Mouse (Mus musculus): ENCODE measurements around the gene Tmem131. TPM values are rescaled to one million over a fixed set of nuclear protein-coding genes. Genes with fewer than 3 reads are reported as not detected.
"Not testable (repeated sequence)": the region's sequence is repeated elsewhere in the genome, so short reads cannot be mapped to it uniquely, and the experiment has no call there.

The Tmem131 gene
- polyA plus RNA-seq, 1 experiment from 2014 or later = 11.2 TPM

DNA sequence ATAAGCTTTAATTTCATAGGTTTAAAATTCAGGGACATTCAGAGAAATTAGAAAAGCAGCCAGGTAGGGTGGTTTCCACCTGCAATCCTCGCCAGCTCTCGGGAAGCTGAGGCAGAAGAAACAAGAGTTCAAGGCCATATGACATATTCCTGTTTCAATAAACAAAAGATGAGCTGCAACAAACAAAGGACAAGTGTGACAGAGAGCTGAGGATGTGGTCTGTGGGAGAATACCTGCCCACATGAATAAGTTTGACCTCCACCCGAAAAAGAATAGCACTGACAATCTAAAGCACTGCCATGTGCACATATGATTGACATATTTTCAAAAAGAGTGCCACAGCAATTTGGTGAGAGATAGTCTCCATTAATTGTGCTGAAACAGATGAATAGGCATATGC is 31.9 kb downstream of the Tmem131 start:
- Histone ChIP-seq H3K27ac (replicated peaks) (no peak overlapping the region), H3K4me3 (replicated peaks) (no peak overlapping the region), H3K4me2 (no peak overlapping the region), H3K9me3 (replicated peaks) (no peaks in the 10 kb centered on the region), H3K36me3 (no peaks in the 10 kb centered on the region), H3K27me3 (replicated peaks) (no peaks in the 10 kb centered on the region), H3K4me1 (no peaks in the 10 kb centered on the region; the same call in 1 of the 2 replicates), H3K9ac (replicated peaks) (no peak overlapping the region)
- 86% methylated on average over 3 of the region's 3 CpGs for WGBS
- no peak for ATAC-seq (ENCODE audit: low FRiP score)

GRCm38 (mm10) chr1:36910397-36910796 is 33.1 kb downstream of the Tmem131 start:
- H3K27ac ChIP-seq (replicated peaks) = no peak overlapping the region
- no peak for ATAC-seq (ENCODE audit: low FRiP score)
- H3K4me2 ChIP-seq = no peak overlapping the region
- no peaks in the 10 kb centered on the region for H3K36me3 ChIP-seq
- H3K9ac ChIP-seq (replicated peaks) = no peak overlapping the region
- no peaks in the 10 kb centered on the region for H3K9me3 ChIP-seq (replicated peaks)
- H3K4me1 ChIP-seq = peaks cover 1% of the 10 kb centered on the region; the same call in 1 of the 2 replicates
- 93% methylated on average over 5 of the region's 5 CpGs for WGBS
- H3K27me3 ChIP-seq (replicated peaks) = no peaks in the 10 kb centered on the region
- no peak overlapping the region for H3K4me3 ChIP-seq (replicated peaks)

DNA sequence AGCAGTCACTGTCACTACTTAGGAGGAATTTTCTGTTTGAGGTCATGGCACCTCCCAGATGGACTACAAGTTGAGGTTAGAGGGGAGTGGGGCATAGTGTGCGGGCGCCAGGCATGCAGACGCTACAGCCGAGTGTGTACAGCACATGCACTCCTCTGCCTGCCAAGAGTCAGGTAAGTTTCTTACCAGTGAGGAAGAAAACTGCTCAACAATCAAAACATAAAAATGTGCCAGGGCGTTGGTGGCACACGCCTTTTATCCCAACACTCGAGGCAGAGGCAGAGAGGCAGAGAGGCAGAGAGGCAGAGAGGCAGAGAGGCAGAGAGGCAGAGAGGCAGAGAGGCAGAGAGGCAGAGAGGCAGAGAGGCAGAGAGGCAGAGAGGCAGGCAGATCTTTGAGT is 33.5 kb downstream of the Tmem131 start:
- WGBS = 90% methylated on average over 7 of the region's 7 CpGs
- H3K36me3 ChIP-seq; H3K4me1 ChIP-seq; ATAC-seq (ENCODE audit: low FRiP score); H3K27me3 ChIP-seq (replicated peaks); H3K4me3 ChIP-seq (replicated peaks); H3K9ac ChIP-seq (replicated peaks); H3K4me2 ChIP-seq; H3K9me3 ChIP-seq (replicated peaks); H3K27ac ChIP-seq (replicated peaks): not testable (repeated sequence)

- H3K27ac ChIP-seq (replicated peaks) = no peak overlapping the region
Observed at GRCm38 (mm10) chr1:36905216-36905615, 38.2 kb downstream of the Tmem131 start.

DNA sequence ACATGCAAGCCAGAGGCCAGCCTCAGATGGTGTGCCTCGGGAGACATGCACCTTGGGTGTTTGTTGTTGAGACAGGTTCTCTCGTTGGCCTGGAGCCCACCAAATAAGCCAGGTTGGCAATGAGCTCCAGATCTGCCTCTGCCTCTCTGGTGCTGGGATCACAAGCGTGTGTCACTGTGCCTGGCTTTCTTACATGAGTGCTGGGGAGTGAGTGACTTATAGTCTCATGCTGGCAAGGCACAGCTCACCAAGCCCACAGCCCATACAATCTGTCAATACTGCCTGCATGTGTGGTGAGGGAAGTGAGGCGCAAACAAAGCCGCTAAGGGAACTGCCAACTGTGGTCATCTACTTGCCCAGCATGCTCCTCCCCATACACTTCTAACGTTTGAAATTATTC is 39.0 kb downstream of the Tmem131 start:
- Histone ChIP-seq H3K27me3 (replicated peaks) (no peaks in the 10 kb centered on the region), H3K4me3 (replicated peaks) (no peak overlapping the region), H3K9me3 (replicated peaks) (no peaks in the 10 kb centered on the region), H3K9ac (replicated peaks) (no peak overlapping the region), H3K4me2 (no peak overlapping the region), H3K36me3 (no peaks in the 10 kb centered on the region), H3K4me1 (peaks cover 16% of the 10 kb centered on the region; the same call in 1 of the 2 replicates), H3K27ac (replicated peaks) (no peak overlapping the region)
- 63% methylated on average over 6 of the region's 6 CpGs for WGBS
- ATAC-seq (ENCODE audit: low FRiP score) = no peak

More at GRCm38 (mm10) chr1:36905216-36905615, 38.2 kb downstream of the Tmem131 start:
- H3K9ac ChIP-seq (replicated peaks) = no peak overlapping the region
- no peak overlapping the region for H3K4me2 ChIP-seq
- H3K4me1 ChIP-seq = peaks cover 16% of the 10 kb centered on the region; the same call in 1 of the 2 replicates
- H3K9me3 ChIP-seq (replicated peaks) = no peaks in the 10 kb centered on the region
- H3K4me3 ChIP-seq (replicated peaks) = no peak overlapping the region
- H3K36me3 ChIP-seq = no peaks in the 10 kb centered on the region
- WGBS = 89% methylated on average over 3 of the region's 3 CpGs
- H3K27me3 ChIP-seq (replicated peaks) = no peaks in the 10 kb centered on the region
- ATAC-seq (ENCODE audit: low FRiP score) = no peak

GRCm38 (mm10) chr1:36904084-36904451 is 39.4 kb downstream of the Tmem131 start:
- no peaks in the 10 kb centered on the region for H3K9me3 ChIP-seq (replicated peaks)
- H3K36me3 ChIP-seq = no peaks in the 10 kb centered on the region
- H3K4me1 ChIP-seq = peaks cover 16% of the 10 kb centered on the region; the same call in 1 of the 2 replicates
- no peak overlapping the region for H3K4me3 ChIP-seq (replicated peaks)
- 82% methylated on average over 3 of the region's 3 CpGs for WGBS
- no peak overlapping the region for H3K9ac ChIP-seq (replicated peaks)
- H3K27me3 ChIP-seq (replicated peaks) = no peaks in the 10 kb centered on the region
- H3K27ac ChIP-seq (replicated peaks) = no peak overlapping the region
- no peak overlapping the region for H3K4me2 ChIP-seq
- ATAC-seq (ENCODE audit: low FRiP score) = no peak

- H3K9me3 ChIP-seq (replicated peaks) = no peaks in the 10 kb centered on the region
- no peak overlapping the region for H3K4me3 ChIP-seq (replicated peaks)
- no peak overlapping the region for H3K4me2 ChIP-seq
- ATAC-seq (ENCODE audit: low FRiP score) = no peak; the same call in 1 of the 2 replicates
- H3K9ac ChIP-seq (replicated peaks) = no peak overlapping the region
- 93% methylated on average over 15 of the region's 15 CpGs for WGBS
- no peaks in the 10 kb centered on the region for H3K27me3 ChIP-seq (replicated peaks)
- no peaks in the 10 kb centered on the region for H3K36me3 ChIP-seq
- peaks cover 16% of the 10 kb centered on the region; the same call in 1 of the 2 replicates for H3K4me1 ChIP-seq
- no peak overlapping the region for H3K27ac ChIP-seq (replicated peaks)
Observed at GRCm38 (mm10) chr1:36903376-36904083, 39.9 kb downstream of the Tmem131 start.

DNA sequence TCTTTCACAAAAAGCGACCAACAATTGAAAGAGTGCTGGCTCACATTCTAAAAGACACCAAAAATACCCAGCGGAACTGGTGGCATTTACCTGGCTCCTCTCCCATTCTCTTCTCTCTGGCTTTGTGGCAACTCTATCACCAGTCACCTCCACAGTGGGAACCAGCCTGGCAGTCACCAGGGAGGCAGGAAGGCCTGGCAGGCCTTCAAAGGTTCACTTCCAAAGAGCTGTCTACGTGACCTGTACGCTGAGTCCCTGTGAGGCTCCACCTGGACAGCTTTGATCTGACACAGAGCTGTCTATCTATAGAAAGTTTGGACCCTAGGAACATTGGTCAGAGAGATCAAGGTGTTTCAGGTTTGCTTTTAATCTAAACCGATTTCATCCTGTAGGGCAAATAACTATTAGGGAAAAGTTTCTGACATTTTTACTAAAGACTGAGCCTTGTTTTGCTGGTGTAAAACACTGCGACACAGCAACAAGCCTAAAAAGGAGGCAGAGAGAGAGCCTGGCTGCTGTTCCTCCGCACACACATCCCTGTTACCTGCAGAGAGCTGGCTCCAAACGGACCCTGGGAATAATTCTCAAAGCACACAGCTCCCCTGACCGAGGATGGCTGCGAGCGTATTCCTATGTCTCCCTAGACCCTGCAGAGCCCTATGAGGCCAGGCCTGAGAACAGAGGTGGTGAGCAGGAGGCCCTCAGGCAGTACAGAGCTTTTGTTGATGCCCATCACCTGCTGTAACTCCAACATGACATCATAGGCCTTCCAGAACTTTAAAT is 40.7 kb downstream of the Tmem131 start:
- 86% methylated on average over 11 of the region's 11 CpGs for WGBS
- no peaks in the 10 kb centered on the region for H3K27me3 ChIP-seq (replicated peaks)

GRCm38 (mm10) chr1:36899622-36900021 is 43.8 kb downstream of the Tmem131 start:
- H3K27me3 ChIP-seq (replicated peaks) = no peaks in the 10 kb centered on the region
- ATAC-seq (ENCODE audit: low FRiP score) = no peak
- no peak overlapping the region for H3K4me2 ChIP-seq
- no peaks in the 10 kb centered on the region for H3K9me3 ChIP-seq (replicated peaks)
- H3K9ac ChIP-seq (replicated peaks) = no peak overlapping the region
- H3K36me3 ChIP-seq = no peaks in the 10 kb centered on the region
- H3K4me3 ChIP-seq (replicated peaks) = no peak overlapping the region
- WGBS = 94% methylated on average over 2 of the region's 2 CpGs
- peaks cover 10% of the 10 kb centered on the region; the same call in 1 of the 2 replicates for H3K4me1 ChIP-seq
- no peak overlapping the region for H3K27ac ChIP-seq (replicated peaks)

More for the DNA sequence above, 40.7 kb downstream of the Tmem131 start:
- Histone ChIP-seq H3K27ac (replicated peaks) (no peak overlapping the region), H3K9me3 (replicated peaks) (no peaks in the 10 kb centered on the region), H3K36me3 (no peaks in the 10 kb centered on the region), H3K4me2 (no peak overlapping the region), H3K9ac (replicated peaks) (no peak overlapping the region), H3K4me1 (peaks cover 16% of the 10 kb centered on the region; the same call in 1 of the 2 replicates), H3K4me3 (replicated peaks) (no peak overlapping the region)
- ATAC-seq (ENCODE audit: low FRiP score) = no peak

- H3K4me2 ChIP-seq = no peak overlapping the region
- no peak overlapping the region for H3K9ac ChIP-seq (replicated peaks)
- no peak overlapping the region for H3K27ac ChIP-seq (replicated peaks)
- WGBS = 93% methylated on average over 4 of the region's 4 CpGs
- 0 out of 2 replicates have a peak, but pooled peaks cover 5% of the 10 kb centered on the region for H3K4me1 ChIP-seq
- no peak overlapping the region for H3K4me3 ChIP-seq (replicated peaks)
- no peaks in the 10 kb centered on the region for H3K9me3 ChIP-seq (replicated peaks)
- H3K27me3 ChIP-seq (replicated peaks) = no peaks in the 10 kb centered on the region
- no peaks in the 10 kb centered on the region for H3K36me3 ChIP-seq
- no peak for ATAC-seq (ENCODE audit: low FRiP score)
Observed at GRCm38 (mm10) chr1:36896423-36896822, 47.0 kb downstream of the Tmem131 start.

GRCm38 (mm10) chr1:36895452-36895851 is 48.0 kb downstream of the Tmem131 start:
- no peak for ATAC-seq (ENCODE audit: low FRiP score)
- H3K9me3 ChIP-seq (replicated peaks) = no peaks in the 10 kb centered on the region
- no peaks in the 10 kb centered on the region for H3K36me3 ChIP-seq
- no peak overlapping the region for H3K9ac ChIP-seq (replicated peaks)
- no peak overlapping the region for H3K27ac ChIP-seq (replicated peaks)
- H3K4me1 ChIP-seq = 0 out of 2 replicates have a peak, but pooled peaks cover 6% of the 10 kb centered on the region
- no peak overlapping the region for H3K4me3 ChIP-seq (replicated peaks)
- no peaks in the 10 kb centered on the region for H3K27me3 ChIP-seq (replicated peaks)
- no peak overlapping the region for H3K4me2 ChIP-seq
- WGBS = 83% methylated on average over 3 of the region's 3 CpGs

DNA sequence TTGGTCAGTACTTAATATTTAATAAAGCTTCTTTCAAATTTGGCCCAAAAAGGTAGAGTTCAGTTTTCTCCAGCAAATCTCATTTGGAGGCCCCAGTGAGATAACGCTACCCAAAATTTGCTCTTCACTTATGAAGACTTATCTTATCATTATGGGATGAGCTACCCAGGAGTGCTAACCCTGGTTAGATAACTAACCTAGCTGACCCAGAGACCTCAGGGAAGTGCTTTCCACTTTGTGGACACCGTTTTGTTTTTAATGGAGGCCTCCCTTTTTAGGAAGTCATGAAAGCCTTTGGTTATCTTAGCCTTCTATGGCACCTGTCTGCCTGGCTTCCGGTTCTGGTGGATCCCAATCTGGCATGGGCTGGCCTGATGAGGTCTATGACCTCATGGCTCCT is 49.3 kb downstream of the Tmem131 start:
- Histone ChIP-seq H3K36me3 (no peaks in the 10 kb centered on the region), H3K27ac (replicated peaks) (no peak overlapping the region), H3K4me1 (0 out of 2 replicates have a peak, but pooled peaks cover 9% of the 10 kb centered on the region), H3K9me3 (replicated peaks) (no peaks in the 10 kb centered on the region), H3K9ac (replicated peaks) (no peak overlapping the region), H3K4me2 (no peak overlapping the region), H3K27me3 (replicated peaks) (no peaks in the 10 kb centered on the region), H3K4me3 (replicated peaks) (no peak overlapping the region)
- 95% methylated on average over 3 of the region's 3 CpGs for whole genome bisulfite sequencing
- ATAC-seq (ENCODE audit: low FRiP score) = no peak
